Mouse (Mus musculus) embryonic stem cell, embryonic (primary cell): ENCODE measurements around the gene Zfp428.

ENCODE experiments used
- CTCF ChIA-PET, 4 experiments: fragments of 300-600 bp in 2 of 4; fragments of 350-600 bp in 2 of 4; sonication (Branson Sonifier 250); formaldehyde crosslinking; loops; one replicate each; lab custom pipeline; 2022; ENCODE audit warnings: inconsistent platforms in 2 of 4; lab: Charles Lee
- POLR2A ChIA-PET, 4 experiments: fragments of 300-600 bp in 2 of 4; fragments of 350-600 bp in 2 of 4; sonication (Branson Sonifier 250); formaldehyde crosslinking; loops; one replicate each; lab custom pipeline; 2022; ENCODE audit warnings: antibody characterized with exemption in 4 of 4, inconsistent platforms in 1 of 4; lab: Charles Lee

Gene Zfp428

DNA sequence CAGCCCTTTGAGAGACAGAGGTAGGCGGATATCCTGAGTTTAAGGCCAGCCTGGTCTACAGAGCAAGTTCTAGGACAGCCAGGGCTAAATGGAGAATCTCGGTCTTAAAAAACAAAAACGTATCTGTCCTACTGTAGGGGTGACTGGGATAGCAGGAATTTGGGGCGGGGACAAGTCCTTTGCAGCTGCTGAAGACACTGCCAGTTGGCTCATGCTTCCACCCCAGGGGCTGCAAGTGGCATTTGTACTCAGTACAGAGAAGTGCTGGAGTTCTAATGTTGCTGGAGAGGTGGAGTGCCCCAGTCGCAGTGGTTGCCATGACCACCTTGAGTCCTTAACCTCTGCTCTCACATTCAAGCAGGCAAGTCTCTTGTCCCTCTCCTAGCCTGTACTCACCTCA lies 16.0 kb downstream of the Zfp428 start:
- POLR2A ChIA-PET, result interaction anchor here in 3 of 4 experiments (0.9 to 1.5 kb wide), 5 partner anchors 10 to 77 kb away, joined by 3 to 4 read pairs (median 3); no protein-coding TSS in a partner anchor
- CTCF ChIA-PET, result interaction anchor here in 2 of 4 experiments (0.9 to 2.9 kb wide), 2 partner anchors 10 to 139 kb away, joined by 3 to 10 read pairs; no protein-coding TSS in a partner anchor

DNA sequence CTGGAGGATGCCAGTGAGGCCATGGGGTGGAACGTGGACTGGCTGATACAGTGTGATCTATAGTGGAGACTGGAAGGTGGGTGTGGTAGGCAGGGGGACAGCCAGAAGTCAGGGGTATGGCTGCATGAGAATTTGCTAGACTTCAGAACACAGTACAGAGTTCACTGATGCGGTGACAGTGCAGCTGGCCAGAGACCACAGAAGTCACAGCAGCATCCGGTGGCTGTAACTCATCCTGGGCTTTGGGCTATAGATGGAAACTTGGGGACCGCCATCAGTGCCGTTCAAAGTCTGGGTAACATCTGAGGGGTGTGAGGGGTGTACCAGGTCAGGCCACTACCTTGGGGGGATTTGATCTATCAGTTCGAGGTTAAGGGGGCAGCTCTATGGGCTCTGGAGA lies 16.9 kb downstream of the Zfp428 start:
- ChIA-PET CTCF (interaction anchor here in 1 of 4 experiments (0.6 to 2.9 kb wide), 4 partner anchors 22 to 139 kb away, joined by 3 to 10 read pairs (median 4); partner anchors contain the start of genes Pinlyp and Xrcc1), POLR2A (interaction anchor here in 2 of 4 experiments (0.9 to 1.6 kb wide), 5 partner anchors 9 to 25 kb away, joined by 3 to 8 read pairs (median 3); partner anchors contain the start of gene Zfp428 (in 1 of the 2))

DNA sequence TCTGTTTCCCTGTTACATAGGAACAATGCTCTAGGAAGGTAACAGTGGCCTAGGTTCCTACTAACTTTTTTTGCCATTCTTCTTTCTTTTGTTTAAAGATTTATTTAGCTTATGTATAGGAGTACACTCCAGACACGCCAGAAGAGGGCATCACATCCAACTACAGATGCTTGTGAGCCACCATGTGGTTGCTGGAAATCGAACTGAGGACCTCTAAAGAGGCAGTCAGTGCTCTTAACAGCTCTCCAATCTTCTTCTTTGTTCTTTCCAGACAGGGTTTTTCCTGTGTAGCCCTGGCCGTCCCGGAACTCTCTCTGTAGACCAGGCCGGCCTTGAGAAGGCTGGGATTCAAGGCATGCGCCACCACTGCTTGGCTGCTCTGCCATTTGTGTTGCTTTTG lies 18.2 kb downstream of the Zfp428 start:
- ChIA-PET CTCF (interaction anchor here (0.8 to 2.9 kb wide), 18 partner anchors 8 to 440 kb away, joined by 3 to 11 read pairs (median 3); partner anchors contain the start of genes Pinlyp (in 1 of the 4) and Xrcc1 (in 1 of the 4)), POLR2A (interaction anchor here in 3 of 4 experiments (0.6 to 1.9 kb wide), 10 partner anchors 9 to 450 kb away, joined by 3 to 12 read pairs (median 3); partner anchors contain the start of gene Zfp428 (in 2 of the 3))

DNA sequence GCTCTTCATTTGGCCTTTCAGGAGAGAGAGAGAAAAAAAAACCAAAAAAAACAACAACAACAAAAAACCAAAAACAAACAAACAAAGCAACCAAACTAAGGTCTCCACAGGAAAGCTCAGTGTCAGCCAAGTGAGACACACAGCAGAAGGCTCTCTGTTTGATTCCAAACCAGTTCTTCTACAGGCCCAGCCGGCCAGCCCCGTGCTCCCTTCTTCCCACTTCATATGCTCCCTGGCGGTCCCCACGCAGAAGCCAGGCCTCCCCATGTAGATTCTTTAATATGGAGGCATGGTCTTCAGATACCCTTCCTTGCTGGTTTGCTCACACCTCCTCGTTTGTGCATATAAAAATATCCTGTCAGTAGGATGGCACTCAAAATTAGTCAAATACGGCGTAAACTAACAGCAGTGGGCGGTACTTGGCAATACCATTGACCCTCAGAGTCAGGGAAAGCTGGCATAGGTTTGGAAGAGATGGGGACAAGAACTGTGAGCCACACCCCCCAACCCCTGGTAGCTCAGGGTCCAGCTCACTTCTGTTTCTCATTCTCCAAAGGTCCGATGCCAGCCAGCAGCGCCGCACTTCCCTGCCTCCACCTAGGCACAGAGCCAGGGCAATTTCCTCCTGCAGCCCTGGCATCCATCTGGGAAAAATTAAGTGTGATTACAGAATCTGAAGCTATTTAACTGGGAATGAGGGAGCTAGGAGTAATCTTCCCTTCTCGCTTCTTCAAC lies 19.0 kb downstream of the Zfp428 start:
- ChIA-PET POLR2A (interaction anchor here (0.6 to 1.9 kb wide), 9 partner anchors 10 to 76 kb away, joined by 3 to 12 read pairs (median 3); partner anchors contain the start of gene Zfp428 (in 1 of the 4)), CTCF (interaction anchor here (0.7 to 2.9 kb wide), 12 partner anchors 9 to 136 kb away, joined by 3 to 11 read pairs (median 4); no protein-coding TSS in a partner anchor)

DNA sequence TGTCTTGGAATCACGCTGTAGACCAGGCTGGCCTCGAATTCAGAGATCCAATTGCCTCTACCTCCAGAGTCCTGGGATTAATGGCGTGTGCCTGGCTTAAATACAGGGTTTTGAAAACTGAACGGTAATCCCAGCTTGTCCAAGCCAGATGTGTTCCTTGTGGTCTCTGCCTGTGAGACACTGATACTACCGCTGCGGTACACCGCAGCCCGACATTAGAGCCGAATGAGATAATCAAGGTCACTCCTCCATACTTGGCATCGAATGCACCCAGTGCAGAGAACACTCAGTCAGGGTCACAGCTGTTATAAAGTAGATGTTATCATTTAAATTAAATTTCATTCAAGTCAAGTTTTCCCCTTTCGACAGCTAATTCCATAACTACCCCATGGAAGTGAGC lies 22.1 kb downstream of the Zfp428 start:
- ChIA-PET POLR2A (interaction anchor here in 2 of 4 experiments (1.2 to 7.1 kb wide), 3 partner anchors 10 to 22 kb away, joined by 6 to 87 read pairs (median 6); partner anchors contain the start of gene AC161166.1 (in 1 of the 2)), CTCF (interaction anchor here in 1 of 4 experiments (6.3 kb wide), 1 partner anchor 12 kb away, joined by 73 read pairs; no protein-coding TSS in a partner anchor)

DNA sequence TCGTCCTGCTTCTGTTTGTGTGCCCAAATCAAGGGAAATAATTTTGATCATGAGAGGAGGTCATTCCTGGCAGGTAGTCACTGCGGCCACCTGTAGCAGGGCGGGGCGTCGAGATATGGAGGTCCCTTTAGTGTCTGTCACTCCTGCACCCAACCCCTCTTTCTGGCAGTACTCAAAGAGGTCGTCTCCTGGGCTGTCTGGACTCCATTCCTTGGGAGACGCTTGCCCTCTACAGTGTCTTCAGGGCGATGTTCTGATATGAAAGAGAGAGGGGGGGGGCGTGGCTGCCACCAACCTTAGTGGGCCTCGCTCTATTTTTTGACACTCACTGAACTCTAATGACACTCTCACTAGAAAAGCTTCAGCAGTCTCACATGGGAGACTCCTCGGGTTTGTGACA lies 22.8 kb downstream of the Zfp428 start:
- POLR2A ChIA-PET, result interaction anchor here in 3 of 4 experiments (1.0 to 7.1 kb wide), 14 partner anchors 8 to 109 kb away, joined by 3 to 87 read pairs (median 8); partner anchors contain the start of genes Pinlyp (in 2 of the 3), Xrcc1 (in 2 of the 3), AC161166.1 (in 1 of the 3) and Zfp428 (in 1 of the 3)
- CTCF ChIA-PET, result interaction anchor here in 2 of 4 experiments (1.2 to 6.3 kb wide), 5 partner anchors 12 to 71 kb away, joined by 3 to 73 read pairs (median 12); no protein-coding TSS in a partner anchor

DNA sequence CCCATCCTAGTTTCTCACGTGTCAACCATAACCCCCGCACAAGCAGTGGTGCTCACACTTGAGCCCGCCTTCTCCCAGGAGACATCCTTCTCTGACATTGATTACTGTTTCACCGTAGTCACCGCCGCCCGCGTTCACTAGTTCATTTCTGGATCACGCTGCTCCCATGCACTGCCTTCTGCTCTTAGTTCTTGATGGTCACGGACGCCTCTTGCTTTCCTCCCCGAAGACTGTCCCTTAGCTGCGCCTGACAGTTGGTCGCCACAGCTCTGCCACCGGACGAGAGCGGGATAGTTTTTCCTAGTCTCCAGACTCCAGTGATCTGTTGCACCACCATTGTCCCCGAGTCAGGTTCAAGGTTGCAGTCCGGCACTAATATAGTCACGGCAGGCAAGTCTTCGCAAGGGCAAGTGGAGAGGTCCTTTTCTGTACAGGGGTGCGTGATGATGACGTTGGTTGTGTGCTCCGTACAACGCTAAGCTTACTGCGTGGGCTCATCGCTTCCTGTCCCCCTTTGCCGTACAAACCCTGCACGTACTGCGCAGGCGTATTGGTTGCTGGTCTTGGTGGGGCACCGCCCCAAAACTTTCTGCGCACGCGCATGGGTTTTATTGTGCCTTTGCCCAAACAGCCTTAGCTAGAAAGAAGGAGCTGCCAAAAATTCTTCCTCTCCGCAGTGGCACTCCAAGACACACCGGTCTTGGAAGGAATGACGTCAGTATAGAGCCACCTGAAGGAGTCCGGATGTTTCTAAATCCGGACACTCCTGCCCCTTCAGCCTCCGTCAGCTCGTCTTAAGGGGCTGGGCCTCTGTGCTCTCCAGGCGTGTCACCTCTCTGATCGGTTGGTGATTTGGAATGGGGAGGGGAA lies 23.5 kb downstream of the Zfp428 start, which contains the start of gene Irgq:
TSS of gene Irgq (plus strand) at position 628 of the 870 bp plus-strand sequence.
- POLR2A ChIA-PET, result interaction anchor here in 3 of 4 experiments (0.5 to 7.1 kb wide), 42 partner anchors 8 to 546 kb away, joined by 3 to 87 read pairs (median 5); partner anchors contain the start of genes Cadm4 (in 2 of the 3), Pinlyp (in 2 of the 3), Xrcc1 (in 2 of the 3) and Zfp428 (in 2 of the 3)
- CTCF ChIA-PET, result interaction anchor here (0.5 to 6.7 kb wide), 25 partner anchors 9 to 450 kb away, joined by 3 to 73 read pairs (median 3); partner anchors contain the start of genes Pinlyp (in 2 of the 4), Xrcc1 (in 2 of the 4) and Rabac1 (in 1 of the 4)

DNA sequence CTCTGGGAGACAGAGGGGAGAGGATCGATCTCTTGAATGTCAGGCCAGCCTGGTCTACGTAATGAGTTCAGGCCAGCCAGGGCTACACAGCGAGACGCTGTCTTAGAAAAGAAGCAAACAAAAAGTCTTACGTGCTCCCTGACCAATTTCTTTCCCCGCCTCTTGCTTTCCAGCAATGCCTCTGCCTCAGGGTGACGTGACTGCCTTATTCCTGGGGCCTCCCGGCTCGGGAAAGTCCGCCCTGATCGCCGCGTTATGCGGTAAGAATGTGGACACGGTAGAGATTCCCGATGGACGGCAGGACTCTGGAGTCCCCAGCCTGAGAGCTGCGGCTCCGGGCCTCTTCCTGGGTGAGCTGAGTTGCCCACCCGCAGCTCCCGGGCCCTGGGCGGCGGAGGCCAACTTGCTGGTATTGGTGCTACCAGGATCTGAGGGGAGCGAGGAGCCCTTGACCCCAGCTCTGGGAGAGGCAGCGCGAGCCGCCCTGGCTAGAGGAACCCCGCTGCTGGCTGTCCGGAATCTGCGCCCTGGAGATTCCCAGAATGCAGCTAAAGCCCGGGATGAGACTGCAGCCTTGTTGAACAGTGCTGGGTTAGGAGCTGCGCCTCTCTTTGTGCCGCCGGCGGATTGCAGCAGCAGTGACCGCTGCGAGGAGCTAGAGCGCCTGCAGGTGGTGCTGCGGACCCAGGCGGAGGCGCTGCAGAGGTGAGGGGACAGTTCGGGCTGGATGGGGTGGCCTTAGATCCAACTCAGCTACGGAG lies 24.6 kb downstream of the Zfp428 start:
- CTCF ChIA-PET, result interaction anchor here (0.6 to 6.7 kb wide), 41 partner anchors 10 to 192 kb away, joined by 3 to 73 read pairs (median 4); partner anchors contain the start of genes Pinlyp (in 2 of the 4), Xrcc1 (in 2 of the 4) and Cadm4 (in 1 of the 4)
- POLR2A ChIA-PET, result interaction anchor here in 3 of 4 experiments (0.6 to 7.1 kb wide), 30 partner anchors 8 to 748 kb away, joined by 3 to 87 read pairs (median 5); partner anchors contain the start of genes Pinlyp (in 3 of the 3), Xrcc1 (in 3 of the 3), Zfp428 (in 3 of the 3) and AC161166.1 (in 1 of the 3)

DNA sequence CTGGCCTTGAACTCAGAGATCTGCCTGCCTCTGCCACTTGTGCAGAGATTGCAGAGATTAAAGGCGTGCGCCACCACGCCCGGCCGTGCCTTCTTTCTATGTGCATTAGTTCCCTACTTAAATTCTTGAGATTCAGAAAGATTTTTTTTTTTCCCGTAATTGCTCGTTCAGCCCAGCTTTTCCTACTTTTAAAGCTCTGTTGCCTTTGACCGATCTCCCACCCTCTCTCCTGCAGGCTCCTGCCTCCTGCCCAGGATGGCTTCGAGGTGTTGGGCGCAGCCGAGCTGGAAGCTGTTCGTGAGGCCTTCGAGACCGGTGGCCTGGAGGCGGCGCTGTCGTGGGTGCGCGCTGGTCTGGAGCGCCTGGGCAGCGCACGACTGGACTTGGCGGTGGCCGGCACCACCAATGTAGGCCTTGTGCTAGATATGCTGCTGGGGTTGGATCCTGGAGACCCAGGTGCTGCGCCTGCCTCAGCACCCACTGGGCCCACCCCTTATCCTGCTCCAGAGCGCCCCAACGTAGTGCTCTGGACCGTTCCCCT lies 26.3 kb downstream of the Zfp428 start:
- POLR2A ChIA-PET, result interaction anchor here in 3 of 4 experiments (0.5 to 7.1 kb wide), 28 partner anchors 10 to 908 kb away, joined by 3 to 87 read pairs (median 4); partner anchors contain the start of genes Pinlyp (in 3 of the 3), Xrcc1 (in 3 of the 3), Smg9 (in 2 of the 3) and Zfp428 (in 2 of the 3)
- CTCF ChIA-PET, result interaction anchor here (0.6 to 6.7 kb wide), 36 partner anchors 8 to 571 kb away, joined by 3 to 73 read pairs (median 4); partner anchors contain the start of genes Pinlyp (in 2 of the 4), Xrcc1 (in 2 of the 4), Cadm4 (in 1 of the 4) and Rabac1 (in 1 of the 4)

DNA sequence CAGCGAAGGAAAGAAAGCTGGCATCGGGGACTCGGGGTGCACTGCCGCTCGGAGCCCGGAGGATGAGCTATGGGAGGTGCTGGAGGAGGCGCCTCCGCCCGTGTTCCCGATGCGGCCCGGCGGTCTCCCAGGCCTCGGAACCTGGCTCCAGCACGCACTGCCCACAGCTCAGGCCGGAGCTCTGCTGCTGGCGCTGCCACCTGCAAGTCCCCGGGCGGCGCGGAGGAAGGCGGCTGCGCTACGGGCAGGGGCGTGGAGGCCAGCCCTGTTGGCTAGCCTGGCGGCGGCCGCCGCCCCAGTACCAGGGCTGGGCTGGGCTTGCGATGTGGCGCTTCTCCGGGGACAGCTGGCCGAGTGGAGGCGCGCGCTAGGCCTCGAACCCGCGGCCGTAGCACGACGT lies 27.0 kb downstream of the Zfp428 start:
- CTCF ChIA-PET, result interaction anchor here in 2 of 4 experiments (0.6 to 6.7 kb wide), 21 partner anchors 11 to 744 kb away, joined by 3 to 73 read pairs (median 5); partner anchors contain the start of genes Pinlyp (in 2 of the 2), Xrcc1 (in 2 of the 2), Cadm4 (in 1 of the 2) and Rabac1 (in 1 of the 2)
- POLR2A ChIA-PET, result interaction anchor here in 3 of 4 experiments (0.7 to 7.1 kb wide), 17 partner anchors 11 to 317 kb away, joined by 3 to 87 read pairs (median 9); partner anchors contain the start of genes Pinlyp (in 3 of the 3), Xrcc1 (in 3 of the 3), Zfp428 (in 2 of the 3) and AC161166.1 (in 1 of the 3)

DNA sequence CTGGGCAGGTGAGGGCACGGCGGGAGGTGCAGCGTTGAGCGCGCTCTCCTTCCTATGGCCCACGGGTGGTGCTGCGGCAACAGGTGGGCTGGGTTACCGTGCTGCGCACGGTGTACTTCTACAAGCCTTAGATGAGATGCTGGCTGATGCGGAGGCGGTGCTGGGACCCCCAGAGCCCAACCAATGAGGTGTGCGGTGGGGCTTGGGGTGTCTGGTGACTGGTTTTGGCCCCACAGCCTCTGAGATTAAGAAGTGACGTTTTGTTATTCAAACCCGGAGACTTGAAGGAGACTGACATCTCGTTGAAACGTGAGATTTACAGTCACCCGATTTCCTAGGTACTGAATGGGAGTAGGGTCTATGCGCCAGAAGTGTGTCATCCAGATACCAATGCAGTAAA lies 27.5 kb downstream of the Zfp428 start:
- POLR2A ChIA-PET, result interaction anchor here in 3 of 4 experiments (0.6 to 7.1 kb wide), 19 partner anchors 11 to 730 kb away, joined by 3 to 87 read pairs (median 9); partner anchors contain the start of genes Pinlyp (in 3 of the 3), Xrcc1 (in 3 of the 3), Zfp428 (in 2 of the 3) and AC161166.1 (in 1 of the 3)
- CTCF ChIA-PET, result interaction anchor here in 2 of 4 experiments (0.6 to 6.7 kb wide), 17 partner anchors 10 to 744 kb away, joined by 3 to 73 read pairs (median 5); partner anchors contain the start of genes Pinlyp (in 2 of the 2), Xrcc1 (in 2 of the 2), Cadm4 (in 1 of the 2) and Ethe1 (in 1 of the 2)

DNA sequence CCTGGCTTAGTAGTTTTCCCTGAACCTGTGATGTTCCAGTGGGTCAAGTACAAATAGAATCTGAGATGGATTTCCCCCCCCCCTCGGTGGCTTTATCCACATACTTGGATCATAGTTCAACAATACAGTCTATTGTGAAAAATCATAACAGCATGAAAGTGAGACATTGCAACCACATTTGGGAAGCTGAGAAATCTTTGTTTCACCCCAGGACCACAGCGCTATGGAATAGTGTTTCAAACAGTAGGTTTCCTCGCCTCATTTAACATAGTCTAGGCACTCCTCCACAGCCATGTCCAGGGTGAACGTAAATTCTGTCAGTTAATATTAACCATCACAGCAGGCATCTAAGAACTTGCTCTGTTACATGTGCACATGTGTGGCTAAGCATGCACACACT lies 30.3 kb downstream of the Zfp428 start:
- CTCF ChIA-PET, result interaction anchor here in 1 of 4 experiments (0.7 to 1.6 kb wide), 2 partner anchors 26 to 36 kb away, joined by 3 read pairs; no protein-coding TSS in a partner anchor
- POLR2A ChIA-PET, result interaction anchor here in 3 of 4 experiments (0.6 to 3.6 kb wide), 8 partner anchors 9 to 79 kb away, joined by 3 to 15 read pairs (median 5); partner anchors contain the start of genes Pinlyp (in 2 of the 3), Xrcc1 (in 2 of the 3) and Cadm4 (in 1 of the 3)

DNA sequence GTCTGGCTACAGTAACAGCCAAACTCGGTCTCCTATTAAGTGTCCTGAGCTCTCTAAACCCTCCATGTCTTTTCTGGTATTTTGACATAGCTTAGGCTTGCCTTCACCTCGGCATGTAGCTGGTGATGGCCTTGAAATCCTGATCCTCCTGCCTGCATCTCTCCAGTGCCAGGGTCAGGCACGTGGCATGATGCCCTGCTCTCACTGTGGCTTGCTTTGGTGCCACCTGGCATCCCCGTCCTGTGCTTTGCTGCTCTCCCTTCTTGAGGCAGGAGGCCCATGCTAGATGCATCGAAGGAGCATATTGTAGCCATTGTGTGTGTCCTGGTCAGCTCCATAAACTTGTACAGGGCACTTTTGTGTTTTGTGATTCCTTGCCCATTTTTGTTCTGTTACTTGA lies 30.8 kb downstream of the Zfp428 start:
- CTCF ChIA-PET, result interaction anchor here in 2 of 4 experiments (0.6 to 1.6 kb wide), 3 partner anchors 26 to 246 kb away, joined by 3 to 4 read pairs (median 3); no protein-coding TSS in a partner anchor
- POLR2A ChIA-PET, result interaction anchor here in 3 of 4 experiments (0.6 to 3.6 kb wide), 14 partner anchors 9 to 651 kb away, joined by 3 to 15 read pairs (median 4); partner anchors contain the start of genes Pinlyp (in 2 of the 3), Xrcc1 (in 2 of the 3) and Cadm4 (in 1 of the 3)

DNA sequence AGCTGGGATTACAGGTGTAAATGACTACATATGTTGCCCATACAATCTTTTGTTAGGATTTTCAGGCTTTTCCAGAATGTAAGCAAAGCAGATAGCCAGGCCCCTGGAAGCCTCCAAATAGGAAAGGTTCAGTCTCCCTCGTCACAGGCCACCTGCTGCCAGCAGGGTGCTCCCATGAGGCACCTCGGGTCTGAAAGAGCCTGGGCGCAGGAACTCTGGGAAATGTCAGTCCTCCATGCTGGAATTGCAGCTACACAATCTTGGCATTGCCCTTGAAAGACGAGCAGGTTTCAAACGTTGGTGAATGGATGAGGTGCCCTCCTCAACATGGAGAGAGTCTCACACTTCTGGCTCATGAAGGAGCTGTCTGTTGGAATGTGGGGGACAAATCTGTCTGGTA lies 31.3 kb downstream of the Zfp428 start:
- ChIA-PET POLR2A (interaction anchor here in 3 of 4 experiments (0.6 to 3.6 kb wide), 18 partner anchors 7 to 650 kb away, joined by 3 to 15 read pairs (median 4); partner anchors contain the start of genes Irgq (in 2 of the 3), Pinlyp (in 2 of the 3) and Xrcc1 (in 2 of the 3)), CTCF (interaction anchor here (0.6 to 1.6 kb wide), 10 partner anchors 13 to 246 kb away, joined by 3 to 6 read pairs (median 3); no protein-coding TSS in a partner anchor)
